Mouse (Mus musculus) G1E (cell line): ENCODE measurements around the gene Pde4d.

Experiments
- CTCF ChIP-seq: IDR thresholded peaks from 2 replicates; pipeline ENCODE4 v1.5.1; 2012; ENCODE audit warnings: low read depth, low read length, inconsistent platforms, mixed read lengths
- POLR2AphosphoS5 ChIP-seq: IDR thresholded peaks from 2 replicates; pipeline ENCODE4 v1.6.1; 2012; ENCODE audit warnings: low read depth, low read length, inconsistent platforms; ENCODE audit not compliant: insufficient replicate concordance

DNA sequence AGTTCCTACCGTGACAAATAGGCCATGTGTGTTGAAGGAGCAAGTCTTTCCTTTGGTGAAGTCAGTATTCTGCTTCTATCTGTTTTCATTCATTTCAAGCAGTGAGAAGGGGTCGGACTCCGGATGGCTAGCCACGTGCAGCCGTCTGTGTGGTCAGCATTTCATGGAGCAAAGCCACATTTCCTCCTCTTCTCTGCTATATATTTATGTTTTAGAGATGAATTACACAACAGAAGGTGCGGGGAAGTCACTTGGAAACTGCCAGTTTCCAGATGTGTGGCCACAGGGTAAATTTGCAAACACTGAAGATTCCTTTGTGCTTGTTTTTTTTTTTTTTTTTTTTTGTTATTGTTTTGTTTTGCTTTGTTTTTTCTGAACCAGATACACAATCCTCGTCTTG is 828.0 kb downstream of the Pde4d start:
- TF ChIP-seq CTCF (no peak), POLR2AphosphoS5 (no peak)
